Mouse (Mus musculus) 3T3-L1 (cell line): ENCODE results near the gene Tle4.

Source experiments
- DNase-seq: peaks from one replicate; pipeline ENCODE4 v3.0.0-alpha.2; 2015; ENCODE audit warnings: low read depth, low spot score

The Tle4 gene

GRCm38 (mm10) chr19:14466020-14466419, 131.8 kb downstream of the Tle4 start:
- DNase-seq, result no peak

GRCm38 (mm10) chr19:14463281-14464079, 134.4 kb downstream of the Tle4 start:
- peak; percentile 49 for DNase-seq

GRCm38 (mm10) chr19:14453486-14453885, 144.4 kb downstream of the Tle4 start:
- DNase-seq, result no peak

GRCm38 (mm10) chr19:14451329-14451728, 146.5 kb downstream of the Tle4 start:
- no peak for DNase-seq

- peak; percentile 27 for DNase-seq
Observed at GRCm38 (mm10) chr19:14449738-14450137, 148.1 kb downstream of the Tle4 start.

GRCm38 (mm10) chr19:14448586-14448985, 149.3 kb downstream of the Tle4 start:
- no peak for DNase-seq

GRCm38 (mm10) chr19:14447474-14447873, 150.4 kb downstream of the Tle4 start:
- no peak for DNase-seq

- no peak for DNase-seq
Observed at GRCm38 (mm10) chr19:14441861-14442260, 156.0 kb downstream of the Tle4 start.

- no peak for DNase-seq
Observed at GRCm38 (mm10) chr19:14437226-14437625, 160.6 kb downstream of the Tle4 start.

- peak; percentile 2 for DNase-seq
Observed at GRCm38 (mm10) chr19:14436567-14436966, 161.3 kb downstream of the Tle4 start.

GRCm38 (mm10) chr19:14435681-14436376, 162.0 kb downstream of the Tle4 start:
- DNase-seq, result no peak

GRCm38 (mm10) chr19:14433900-14434299, 164.0 kb downstream of the Tle4 start:
- no peak for DNase-seq

GRCm38 (mm10) chr19:14432436-14432835, 165.4 kb downstream of the Tle4 start:
- DNase-seq, result no peak

GRCm38 (mm10) chr19:14426920-14427319, 170.9 kb downstream of the Tle4 start:
- DNase-seq, result no peak

- no peak for DNase-seq
Observed at GRCm38 (mm10) chr19:14426244-14426868, 171.5 kb downstream of the Tle4 start.

- DNase-seq, result no peak
Observed at GRCm38 (mm10) chr19:14425122-14425521, 172.7 kb downstream of the Tle4 start.

GRCm38 (mm10) chr19:14424016-14424964, 173.6 kb downstream of the Tle4 start:
- peak; percentile 31 for DNase-seq

GRCm38 (mm10) chr19:14421691-14422090, 176.2 kb downstream of the Tle4 start:
- DNase-seq, result no peak

- DNase-seq, result no peak
Observed at GRCm38 (mm10) chr19:14419886-14420285, 178.0 kb downstream of the Tle4 start.

- DNase-seq, result peak; percentile 92
Observed at GRCm38 (mm10) chr19:14416845-14417244, 181.0 kb downstream of the Tle4 start.

GRCm38 (mm10) chr19:14415996-14416395, 181.9 kb downstream of the Tle4 start:
- DNase-seq, result peak; percentile 25
